Mouse (Mus musculus) myocyte (in vitro differentiated cells): ENCODE data around the gene Hbq1a.

ENCODE experiments used
- CEBPB ChIP-seq: IDR thresholded peaks from 2 replicates; pipeline ENCODE4 v1.6.1; 2011; ENCODE audit warnings: mild to moderate bottlenecking, moderate library complexity; ENCODE audit not compliant: poor library complexity, insufficient read depth, severe bottlenecking
- E2F4 ChIP-seq: IDR thresholded peaks from one replicate; pipeline ENCODE4 v1.6.1; 2011; ENCODE audit warnings: mild to moderate bottlenecking, control low read depth, moderate library complexity; ENCODE audit not compliant: insufficient read depth
- MAX ChIP-seq: IDR thresholded peaks from one replicate; pipeline ENCODE4 v1.6.1; 2011; ENCODE audit warnings: low read depth, mild to moderate bottlenecking, control low read depth
- MYOD1 ChIP-seq, 3 experiments: IDR thresholded peaks; one replicate each; pipeline ENCODE4 v1.6.1; 2011; ENCODE audit warnings: control low read depth in 2 of 3, low read depth in 2 of 3, mild to moderate bottlenecking in 2 of 3, moderate library complexity in 1 of 3; ENCODE audit not compliant: insufficient read length in 2 of 3, control insufficient read depth in 1 of 3
- MYOG ChIP-seq, 3 experiments: IDR thresholded peaks; one replicate each; pipeline ENCODE4 v1.6.1; 2011; ENCODE audit warnings: control low read depth in 2 of 3, low read depth in 2 of 3, mild to moderate bottlenecking in 2 of 3; ENCODE audit not compliant: insufficient read length in 2 of 3, control insufficient read depth in 1 of 3, insufficient read depth in 1 of 3
- POLR2A ChIP-seq: IDR thresholded peaks from one replicate; pipeline ENCODE4 v1.6.1; 2011; ENCODE audit warnings: low read depth, mild to moderate bottlenecking, control low read depth, moderate library complexity; ENCODE audit not compliant: insufficient read length
- TCF3 ChIP-seq: IDR thresholded peaks from one replicate; pipeline ENCODE4 v1.6.1; 2011; ENCODE audit warnings: low read depth, control low read depth; ENCODE audit not compliant: insufficient read length
- USF1 ChIP-seq: IDR thresholded peaks from one replicate; pipeline ENCODE4 v1.6.1; 2011; ENCODE audit warnings: low read depth, mild to moderate bottlenecking, control low read depth, moderate library complexity

- no peak for TF ChIP-seq USF1
- TF ChIP-seq MYOD1 (IDR thresholded peaks at IDR 0.05; ENCODE audit: control insufficient read depth in 1 of 3, insufficient read length in 2 of 3, low read depth in 2 of 3) = no peak
- no peak for TF ChIP-seq TCF3
- TF ChIP-seq POLR2A = no peak
- TF ChIP-seq E2F4 = no peak
- no peak for TF ChIP-seq MYOG (IDR thresholded peaks at IDR 0.05; ENCODE audit: control insufficient read depth in 1 of 3, insufficient read depth in 1 of 3, insufficient read length in 2 of 3, low read depth in 2 of 3)
- TF ChIP-seq CEBPB = no peak
- no peak for TF ChIP-seq MAX
These were observed 48.8 kb downstream of the Hbq1a start for GRCm38 (mm10) chr11:32348433-32349283.
